Mouse (Mus musculus) hindbrain, embryonic 15.5 days (tissue): ENCODE data around the gene Vmn2r112. TPM values are rescaled to one million over a fixed set of nuclear protein-coding genes. Genes with fewer than 3 reads are reported as not detected.
"Not testable (repeated sequence)": the region's sequence is repeated elsewhere in the genome, so short reads cannot be mapped to it uniquely, and the experiment has no call there.

Source experiments
- ATAC-seq: fragments of 200-750 bp; cut with Nextera tagmentation; 2 replicates; pipeline ENCODE4 v1.8.0; 2017; ENCODE audit warnings: low read depth, moderate number of reproducible peaks, moderate TSS enrichment; ENCODE audit not compliant: low FRiP score
- H3K27ac ChIP-seq: fragments of 300-500 bp; sonication (generic); replicated peaks from 2 replicates; pipeline ENCODE4 v1.5.1; 2015; ENCODE audit warnings: mild to moderate bottlenecking, inconsistent platforms
- H3K27me3 ChIP-seq: fragments of 300-500 bp; sonication (generic); 2 replicates; pipeline ENCODE4 v1.6.1; 2015; ENCODE audit warnings: control low read depth, inconsistent platforms
- H3K36me3 ChIP-seq: fragments of 300-500 bp; sonication (generic); 2 replicates; pipeline ENCODE4 v1.6.1; 2015; ENCODE audit warnings: control low read depth, inconsistent platforms
- H3K4me1 ChIP-seq: fragments of 300-500 bp; sonication (generic); replicated peaks from 2 replicates; pipeline ENCODE4 v1.6.1; 2015; ENCODE audit warnings: control low read depth, inconsistent platforms
- H3K4me2 ChIP-seq: fragments of 300-500 bp; sonication (generic); 2 replicates; pipeline ENCODE4 v1.6.1; 2015; ENCODE audit warnings: moderate library complexity, mild to moderate bottlenecking, inconsistent platforms
- H3K4me3 ChIP-seq: fragments of 300-500 bp; sonication (generic); 2 replicates; pipeline ENCODE4 v1.5.1; 2015; ENCODE audit warnings: mild to moderate bottlenecking, inconsistent platforms
- H3K9ac ChIP-seq: fragments of 300-500 bp; sonication (generic); 2 replicates; pipeline ENCODE4 v1.6.1; 2015; ENCODE audit warnings: inconsistent platforms
- H3K9me3 ChIP-seq: fragments of 300-500 bp; sonication (generic); 2 replicates; pipeline ENCODE4 v1.6.1; 2016; ENCODE audit warnings: control low read depth, inconsistent platforms
- WGBS: fragments of 180-500 bp; shearing (Covaris S2); methylation state at CpG from one replicate; pipeline ENCODE4 v1.1.7; 2015; 5-methylcytosine and 5-hydroxymethylcytosine counted together
- polyA plus RNA-seq: library from polyadenylated mRNA; unstranded; fragments of >200 nt; fragmentation: Nextera tagmentation; extraction: Ambion mirVana; gene quantifications from 2 replicates; pipeline ENCODE4 v1.2.1, GENCODE M21; 2015

Vmn2r112 gene
- not detected in 2 replicates for polyA plus RNA-seq

DNA sequence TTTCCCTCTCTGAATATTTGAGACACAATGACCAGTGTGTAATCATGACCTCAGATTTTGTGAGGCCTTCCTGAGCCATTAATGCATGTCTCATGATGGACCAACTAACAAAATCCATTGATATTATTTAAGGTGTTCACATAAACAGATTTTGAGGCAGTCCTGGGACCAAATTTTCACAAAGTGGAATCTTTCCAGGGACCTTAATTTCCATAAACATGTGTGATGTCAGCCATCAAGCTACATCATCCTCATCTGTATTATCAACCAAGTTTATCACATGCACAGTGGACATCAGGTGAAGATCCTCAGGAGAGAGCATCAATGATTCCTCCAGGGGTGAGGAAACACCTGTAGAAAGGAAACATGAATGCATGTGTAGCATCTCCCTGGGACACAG lies at the start of gene Vmn2r112:
Gene Vmn2r112 (plus strand): TSS at position 301 of the 400 bp plus-strand sequence.
- H3K36me3 ChIP-seq, H3K4me2 ChIP-seq, H3K9me3 ChIP-seq, H3K27me3 ChIP-seq, H3K4me3 ChIP-seq, ATAC-seq, H3K4me1 ChIP-seq, H3K27ac ChIP-seq, H3K9ac ChIP-seq: not testable (repeated sequence)

DNA sequence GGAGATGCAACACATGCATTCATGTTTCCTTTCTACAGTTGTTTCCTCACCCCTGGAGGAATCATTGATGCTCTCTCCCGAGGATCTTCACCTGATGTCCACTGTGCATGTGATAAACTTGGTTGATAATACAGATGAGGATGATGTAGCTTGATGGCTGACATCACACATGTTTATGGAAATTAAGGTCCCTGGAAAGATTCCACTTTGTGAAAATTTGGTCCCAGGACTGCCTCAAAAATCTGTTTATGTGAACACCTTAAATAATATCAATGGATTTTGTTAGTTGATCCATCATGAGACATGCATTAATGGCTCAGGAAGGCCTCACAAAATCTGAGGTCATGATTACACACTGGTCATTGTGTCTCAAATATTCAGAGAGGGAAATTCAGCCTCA lies 27.4 kb upstream of the Vmn2r112 start, which contains the start of gene Vmn2r111:
Gene Vmn2r111 (minus strand): TSS at position 101 of the 400 bp plus-strand sequence.
- not testable (repeated sequence) for H3K27ac ChIP-seq, ATAC-seq, H3K4me2 ChIP-seq, H3K9me3 ChIP-seq, H3K9ac ChIP-seq, H3K4me3 ChIP-seq, H3K36me3 ChIP-seq, H3K27me3 ChIP-seq, H3K4me1 ChIP-seq
- WGBS = 63% methylated on average over 1 of the region's 1 CpGs

DNA sequence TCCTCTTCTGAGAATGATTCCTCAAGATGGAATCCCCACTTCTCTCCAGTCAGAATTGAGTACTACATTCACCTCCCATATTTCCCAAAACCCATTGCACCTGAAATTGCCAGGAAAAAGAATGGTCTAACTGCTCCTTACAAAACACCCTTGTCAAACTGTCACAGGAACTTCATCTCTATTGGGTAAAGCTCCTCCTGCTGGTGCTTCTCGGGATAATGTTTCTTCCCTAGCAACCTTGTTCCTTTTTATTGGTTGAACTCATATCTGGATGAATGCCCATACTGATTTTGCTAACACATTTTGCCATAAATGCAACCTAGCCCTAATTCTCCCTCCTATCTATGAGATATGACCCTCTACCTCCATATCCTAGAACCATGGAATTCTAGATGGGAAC lies 29.9 kb downstream of the Vmn2r112 start:
- Histone ChIP-seq H3K9me3 (peaks cover 12% of the 10 kb centered on the region; the same call in 1 of the 2 replicates), H3K27me3 (no peaks in the 10 kb centered on the region), H3K36me3 (no peaks in the 10 kb centered on the region), H3K4me1 (no peaks in the 10 kb centered on the region), H3K4me3 (no peak overlapping the region), H3K9ac (no peak overlapping the region), H3K27ac (no peak overlapping the region), H3K4me2 (no peak overlapping the region)
- ATAC-seq = no peak
- WGBS = 87% methylated on average over 1 of the region's 1 CpGs

Other genes starting within 250 kb of the Vmn2r112 start
- 13.1 and 13.8 TPM in 2 replicates for gene Zfp944, start 239.6 kb upstream of the Vmn2r112 start, polyA plus RNA-seq
- gene Zfp758, start 239.5 kb upstream of the Vmn2r112 start, polyA plus RNA-seq = 7.6 and 9.9 TPM in 2 replicates
- 32.6 and 35.1 TPM in 2 replicates for gene Zfp946, start 176.7 kb upstream of the Vmn2r112 start, polyA plus RNA-seq
- gene Vmn2r111, start 27.5 kb upstream of the Vmn2r112 start, polyA plus RNA-seq = not detected in 2 replicates